Mouse (Mus musculus): ENCODE measurements around the gene Sash1. TPM values are rescaled to one million over a fixed set of nuclear protein-coding genes. Genes with fewer than 3 reads are reported as not detected.
A peak's percentile ranks its signal among the peaks of the same experiment; 100 is the strongest.

Gene Sash1
- polyA plus RNA-seq, 1 experiment from 2014 or later: 5.7 TPM

DNA sequence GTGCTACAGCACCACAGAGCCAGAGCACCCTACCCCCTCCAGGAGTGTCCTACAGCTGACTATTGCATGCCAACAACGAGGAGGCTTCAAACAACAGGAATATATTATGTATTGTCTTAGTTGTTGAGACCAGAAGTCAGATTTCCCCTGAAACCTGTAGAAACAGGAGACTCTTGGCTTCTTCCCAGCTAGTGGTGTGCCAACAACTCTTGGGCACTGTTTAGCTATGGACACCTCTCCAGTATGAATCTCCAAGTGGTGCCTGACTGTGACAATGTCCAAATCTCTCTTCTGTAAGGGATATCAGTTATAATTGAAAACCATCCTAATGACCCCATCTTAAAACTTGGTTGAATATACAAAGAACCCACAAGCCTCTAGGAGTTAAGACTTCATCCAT, 13.9 kb downstream of the Sash1 start:
- Histone ChIP-seq H3K36me3 (no peaks in the 10 kb centered on the region), H3K4me3 (replicated peaks) (no peak overlapping the region), H3K9me3 (no peaks in the 10 kb centered on the region), H3K4me1 (replicated peaks) (0 out of 2 replicates have a peak, but pooled peaks cover 8% of the 10 kb centered on the region), H3K4me2 (replicated peaks) (no peak overlapping the region), H3K27me3 (replicated peaks) (no peaks in the 10 kb centered on the region), H3K27ac (no peak overlapping the region), H3K9ac (no peak overlapping the region)
- 86% methylated on average over 1 of the region's 1 CpGs for WGBS
- ATAC-seq: no peak

DNA sequence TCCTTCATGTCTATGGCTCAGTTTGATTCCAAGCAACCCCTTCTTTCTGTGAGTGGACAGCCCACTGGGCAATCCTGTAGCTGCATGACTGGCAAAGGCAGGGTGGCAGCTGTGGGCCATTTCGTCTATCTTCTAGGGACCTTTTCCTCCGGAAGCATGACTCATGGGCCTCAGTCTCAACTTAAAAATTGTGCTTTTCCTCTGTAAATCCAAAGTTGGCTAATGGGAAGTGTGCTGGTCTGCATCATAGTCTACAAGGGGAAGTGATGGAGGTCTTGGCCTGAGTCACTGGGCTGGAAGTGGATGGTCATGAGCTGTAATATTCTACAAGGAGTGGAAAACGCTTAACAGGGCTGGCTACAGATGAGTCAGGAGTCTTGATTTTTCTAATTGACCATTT, 15.5 kb downstream of the Sash1 start:
- 88% methylated on average over 3 of the region's 3 CpGs for WGBS
- Histone ChIP-seq H3K27ac (no peak overlapping the region), H3K9ac (no peak overlapping the region), H3K4me3 (replicated peaks) (no peak overlapping the region), H3K27me3 (replicated peaks) (no peaks in the 10 kb centered on the region), H3K9me3 (no peaks in the 10 kb centered on the region), H3K36me3 (no peaks in the 10 kb centered on the region), H3K4me1 (replicated peaks) (0 out of 2 replicates have a peak, but pooled peaks cover 8% of the 10 kb centered on the region), H3K4me2 (replicated peaks) (no peak overlapping the region)
- no peak for ATAC-seq

DNA sequence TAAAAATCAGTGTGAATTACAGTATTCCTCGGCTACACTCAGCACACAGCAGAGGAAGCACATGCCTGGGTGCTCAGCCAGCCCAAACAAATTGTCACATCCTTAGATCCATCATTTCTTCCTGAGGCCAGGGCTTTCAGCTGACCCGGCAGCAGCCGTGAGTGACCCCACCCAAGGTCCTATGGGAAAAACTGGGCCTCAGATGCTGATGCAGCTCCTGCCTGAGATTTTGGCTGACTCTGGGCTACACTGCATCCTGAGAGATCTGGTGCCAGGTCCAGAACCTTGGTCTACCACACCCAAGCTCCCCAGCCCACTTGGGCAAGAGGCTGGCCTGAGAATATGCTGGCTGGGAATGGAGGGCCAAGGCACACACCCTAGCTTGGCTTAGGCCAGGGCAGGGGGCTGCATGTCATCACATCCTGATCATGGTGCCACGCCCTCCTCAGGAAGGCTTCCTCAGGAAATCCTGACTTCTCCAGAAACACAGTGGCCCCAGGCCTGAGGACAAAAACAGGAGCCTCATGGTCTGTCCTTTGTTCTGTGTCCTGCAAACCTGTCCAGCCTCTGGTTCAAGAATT, 19.7 kb downstream of the Sash1 start:
- Histone ChIP-seq H3K4me1 (replicated peaks) (no peaks in the 10 kb centered on the region), H3K27me3 (replicated peaks) (no peaks in the 10 kb centered on the region), H3K4me3 (replicated peaks) (no peak overlapping the region), H3K9ac (no peak overlapping the region), H3K36me3 (no peaks in the 10 kb centered on the region), H3K4me2 (replicated peaks) (no peak overlapping the region), H3K9me3 (no peaks in the 10 kb centered on the region), H3K27ac (0 out of 2 replicates have a peak overlapping the region, but pooled peaks have one; percentile 32)
- ATAC-seq: peak; percentile 43; the same call in 1 of the 2 replicates
- 59% methylated on average over 4 of the region's 4 CpGs for WGBS

DNA sequence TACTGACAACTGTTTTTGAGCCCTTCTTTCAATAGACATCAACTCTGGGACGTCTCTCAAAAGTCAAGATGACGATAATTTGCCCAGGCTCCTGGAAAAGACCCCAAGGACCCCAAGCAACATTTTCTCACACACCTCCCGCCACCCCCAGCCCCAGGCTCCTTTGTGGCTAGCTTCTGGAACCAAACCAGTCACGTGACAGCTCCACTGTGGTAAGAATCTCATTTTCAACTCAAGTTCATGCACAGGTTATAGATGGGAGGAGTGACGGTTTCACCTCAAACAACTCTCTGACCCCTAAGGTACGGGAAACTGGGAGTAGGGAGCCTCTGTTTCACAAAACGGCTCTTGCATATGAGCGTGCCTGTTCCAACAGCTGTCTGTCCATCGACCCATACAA, 25.2 kb downstream of the Sash1 start:
- no peak for ATAC-seq
- Histone ChIP-seq H3K27ac (no peak overlapping the region), H3K9me3 (no peaks in the 10 kb centered on the region), H3K4me3 (replicated peaks) (no peak overlapping the region), H3K36me3 (no peaks in the 10 kb centered on the region), H3K9ac (no peak overlapping the region), H3K4me1 (replicated peaks) (no peaks in the 10 kb centered on the region), H3K4me2 (replicated peaks) (no peak overlapping the region), H3K27me3 (replicated peaks) (no peaks in the 10 kb centered on the region)
- WGBS: 77% methylated on average over 9 of the region's 9 CpGs

DNA sequence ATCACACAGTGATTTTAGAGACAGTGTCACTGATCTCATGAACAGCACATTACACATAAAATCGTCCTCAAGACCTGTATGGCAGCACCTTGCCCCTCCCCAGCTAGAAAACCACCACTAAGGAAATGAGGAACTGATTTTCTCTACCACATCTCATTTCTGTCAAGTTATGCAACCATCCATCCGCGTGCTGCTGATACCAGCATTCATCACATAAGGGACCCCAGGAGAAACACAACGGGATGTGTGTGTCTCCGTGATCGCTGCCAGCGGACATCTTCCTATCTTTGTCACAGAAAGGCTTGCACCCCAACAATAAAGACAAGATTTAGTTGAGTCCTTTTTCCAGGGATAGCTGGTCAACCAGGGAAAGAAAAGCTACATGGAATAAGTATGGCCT, 27.2 kb downstream of the Sash1 start:
- Histone ChIP-seq H3K4me2 (replicated peaks) (no peak overlapping the region), H3K36me3 (no peaks in the 10 kb centered on the region), H3K9me3 (no peaks in the 10 kb centered on the region), H3K27ac (no peak overlapping the region), H3K4me1 (replicated peaks) (0 out of 2 replicates have a peak, but pooled peaks cover 2% of the 10 kb centered on the region), H3K27me3 (replicated peaks) (no peaks in the 10 kb centered on the region), H3K9ac (no peak overlapping the region), H3K4me3 (replicated peaks) (no peak overlapping the region)
- 89% methylated on average over 7 of the region's 7 CpGs for WGBS
- ATAC-seq: no peak

DNA sequence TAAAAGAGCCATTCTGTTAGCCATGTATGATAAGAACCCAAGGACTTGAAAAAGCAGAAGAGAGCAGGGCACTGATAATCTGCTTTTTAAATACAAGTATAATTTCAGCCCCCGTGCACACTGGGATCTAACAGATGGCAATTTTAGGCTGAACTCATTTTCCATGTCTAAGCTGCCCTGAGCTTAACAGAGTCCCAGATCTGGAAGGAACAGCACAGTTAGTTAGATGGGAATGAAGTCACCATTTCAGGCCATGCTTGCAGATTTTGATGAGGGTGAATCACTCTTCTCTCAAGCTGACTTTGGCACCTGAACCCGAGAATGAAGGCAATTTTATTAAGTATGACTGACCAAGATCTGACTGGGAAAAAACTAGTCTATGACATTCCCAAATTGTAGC, 28.9 kb downstream of the Sash1 start:
- H3K27me3 ChIP-seq (replicated peaks): no peaks in the 10 kb centered on the region
- H3K4me1 ChIP-seq (replicated peaks): 0 out of 2 replicates have a peak, but pooled peaks cover 2% of the 10 kb centered on the region
- H3K4me2 ChIP-seq (replicated peaks): no peak overlapping the region
- H3K4me3 ChIP-seq (replicated peaks): no peak overlapping the region
- no peaks in the 10 kb centered on the region for H3K36me3 ChIP-seq
- no peak overlapping the region for H3K9ac ChIP-seq
- no peaks in the 10 kb centered on the region for H3K9me3 ChIP-seq
- WGBS: 80% methylated on average over 2 of the region's 2 CpGs
- no peak for ATAC-seq
- no peak overlapping the region for H3K27ac ChIP-seq

DNA sequence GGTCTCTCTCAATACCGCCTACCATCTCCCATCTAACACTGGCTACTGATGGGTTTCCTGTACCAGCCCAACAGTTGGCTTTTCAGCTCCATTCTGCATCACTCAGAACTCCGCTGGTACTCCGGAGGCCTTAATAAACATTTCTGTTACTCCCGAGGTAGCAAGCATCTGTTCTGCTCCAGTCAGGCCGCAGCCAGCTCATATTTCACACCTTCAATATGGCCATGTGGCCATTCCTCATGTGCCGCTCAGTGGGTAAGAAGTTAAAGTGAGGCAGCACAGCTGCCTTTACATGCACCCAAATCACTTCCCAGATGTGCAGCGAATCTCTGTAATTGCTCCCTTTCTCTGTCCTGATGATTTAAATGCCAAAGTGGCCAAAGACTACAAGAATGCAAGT, 32.5 kb downstream of the Sash1 start:
- 59% methylated on average over 7 of the region's 7 CpGs for whole genome bisulfite sequencing
- Histone ChIP-seq H3K9me3 (no peaks in the 10 kb centered on the region), H3K4me2 (replicated peaks) (no peak overlapping the region), H3K4me1 (replicated peaks) (0 out of 2 replicates have a peak, but pooled peaks cover 2% of the 10 kb centered on the region), H3K36me3 (0 out of 2 replicates have a peak, but pooled peaks cover 2% of the 10 kb centered on the region), H3K4me3 (replicated peaks) (no peak overlapping the region), H3K27ac (no peak overlapping the region), H3K27me3 (replicated peaks) (no peaks in the 10 kb centered on the region), H3K9ac (no peak overlapping the region)
- ATAC-seq: no peak

DNA sequence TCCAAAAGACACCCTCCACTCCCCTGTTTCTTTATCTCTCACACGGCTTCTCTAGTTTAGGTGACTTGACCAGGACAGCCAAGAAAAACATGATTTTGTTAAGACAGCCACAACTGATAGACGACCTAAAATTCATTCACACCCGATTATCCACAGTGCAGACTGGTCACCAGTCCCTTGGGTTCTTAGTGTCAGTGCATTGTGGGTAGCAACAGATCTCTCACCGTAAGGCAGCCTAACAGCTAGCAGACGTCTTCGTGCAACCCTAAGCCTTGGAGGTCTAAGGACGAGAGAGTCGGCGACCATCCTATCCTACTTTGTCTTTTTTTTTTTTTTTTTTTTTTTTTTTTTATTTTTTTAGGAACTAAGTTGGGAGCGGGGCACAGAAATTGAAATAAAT, 34.2 kb downstream of the Sash1 start:
- H3K9me3 ChIP-seq: no peaks in the 10 kb centered on the region
- H3K4me3 ChIP-seq (replicated peaks): no peak overlapping the region
- H3K9ac ChIP-seq: no peak overlapping the region
- ATAC-seq: no peak
- H3K27me3 ChIP-seq (replicated peaks): no peaks in the 10 kb centered on the region
- H3K27ac ChIP-seq: no peak overlapping the region
- 0 out of 2 replicates have a peak, but pooled peaks cover 2% of the 10 kb centered on the region for H3K4me1 ChIP-seq (replicated peaks)
- H3K4me2 ChIP-seq (replicated peaks): no peak overlapping the region
- 88% methylated on average over 10 of the region's 10 CpGs for WGBS
- H3K36me3 ChIP-seq: 0 out of 2 replicates have a peak, but pooled peaks cover 2% of the 10 kb centered on the region

DNA sequence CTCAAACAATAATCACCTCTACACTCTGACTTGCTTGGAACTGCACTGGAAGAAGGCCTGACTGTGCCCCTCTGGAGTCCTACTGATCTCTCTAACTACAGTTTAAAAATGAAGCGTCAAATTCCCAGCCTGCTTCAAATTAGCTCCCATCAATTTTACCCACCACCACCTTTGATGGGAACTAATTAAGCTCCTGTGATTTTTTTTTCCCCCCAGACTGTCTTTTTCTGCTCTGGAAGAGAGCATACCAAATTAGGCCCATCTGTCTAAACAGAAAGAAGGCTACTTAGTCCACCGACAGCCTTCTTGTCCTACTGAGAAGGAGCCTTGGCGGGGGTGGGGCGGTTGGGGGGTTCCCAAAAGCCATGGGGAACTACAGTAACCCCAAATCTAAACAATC, 37.9 kb downstream of the Sash1 start:
- Histone ChIP-seq H3K4me2 (replicated peaks) (no peak overlapping the region), H3K9me3 (no peaks in the 10 kb centered on the region), H3K9ac (no peak overlapping the region), H3K4me1 (replicated peaks) (no peaks in the 10 kb centered on the region), H3K4me3 (replicated peaks) (no peak overlapping the region), H3K36me3 (0 out of 2 replicates have a peak, but pooled peaks cover 2% of the 10 kb centered on the region), H3K27ac (no peak overlapping the region), H3K27me3 (replicated peaks) (no peaks in the 10 kb centered on the region)
- no peak for ATAC-seq
- 85% methylated on average over 4 of the region's 4 CpGs for WGBS

DNA sequence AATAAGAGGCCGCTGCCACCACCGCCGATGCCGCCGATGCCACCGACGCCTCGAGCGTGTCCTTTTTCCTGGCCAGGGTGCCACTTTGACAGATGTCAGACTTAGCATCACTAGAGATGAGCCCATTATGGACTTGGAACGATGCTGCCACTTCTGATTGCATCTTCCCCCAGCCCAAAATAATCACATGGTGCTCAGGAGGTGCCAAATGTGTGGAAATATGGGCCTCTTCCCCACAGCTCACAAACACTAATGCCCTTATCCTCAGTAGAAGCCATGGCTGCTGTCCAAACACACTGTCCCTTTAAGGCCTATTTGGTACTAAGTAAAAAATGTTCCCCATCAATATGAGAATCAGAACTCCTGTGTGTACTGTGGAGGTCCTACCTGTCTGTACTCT, 39.6 kb downstream of the Sash1 start:
- Histone ChIP-seq H3K9ac (no peak overlapping the region), H3K27ac (no peak overlapping the region), H3K4me1 (replicated peaks) (no peaks in the 10 kb centered on the region), H3K27me3 (replicated peaks) (no peaks in the 10 kb centered on the region), H3K36me3 (0 out of 2 replicates have a peak, but pooled peaks cover 2% of the 10 kb centered on the region), H3K4me3 (replicated peaks) (no peak overlapping the region), H3K9me3 (no peaks in the 10 kb centered on the region), H3K4me2 (replicated peaks) (no peak overlapping the region)
- WGBS: 96% methylated on average over 10 of the region's 10 CpGs
- no peak for ATAC-seq

DNA sequence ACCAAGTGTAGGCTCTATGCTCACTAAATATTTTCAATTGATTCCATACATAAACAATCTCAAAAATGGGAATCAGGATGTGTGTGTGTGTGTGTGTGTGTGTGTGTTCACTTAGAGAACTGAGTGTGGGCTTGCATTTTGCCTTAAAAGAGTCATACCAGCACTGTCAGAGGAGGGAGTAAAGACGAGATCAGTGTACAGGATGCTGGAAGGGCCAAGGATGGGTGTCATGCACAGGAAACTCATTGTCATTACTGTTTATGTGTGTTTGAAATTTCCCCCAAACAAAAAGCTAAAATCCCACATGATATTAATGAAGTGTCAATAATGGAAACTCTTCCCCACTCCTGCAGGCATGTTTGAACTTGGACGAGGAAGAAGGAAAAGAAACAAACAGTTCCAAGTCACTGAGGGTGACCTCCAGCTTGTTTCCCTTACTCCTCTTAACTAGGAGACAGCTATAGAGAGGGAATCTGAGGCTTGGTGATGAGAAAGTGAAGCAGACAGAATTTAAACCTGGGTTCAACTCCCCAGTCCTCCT, 40.6 kb downstream of the Sash1 start:
- no peak for ATAC-seq
- Histone ChIP-seq H3K4me3 (replicated peaks) (no peak overlapping the region), H3K9me3 (no peaks in the 10 kb centered on the region), H3K9ac (no peak overlapping the region), H3K36me3 (0 out of 2 replicates have a peak, but pooled peaks cover 2% of the 10 kb centered on the region), H3K4me2 (replicated peaks) (no peak overlapping the region), H3K27ac (no peak overlapping the region), H3K27me3 (replicated peaks) (no peaks in the 10 kb centered on the region), H3K4me1 (replicated peaks) (no peaks in the 10 kb centered on the region)
- WGBS: 60% methylated on average over 2 of the region's 2 CpGs

DNA sequence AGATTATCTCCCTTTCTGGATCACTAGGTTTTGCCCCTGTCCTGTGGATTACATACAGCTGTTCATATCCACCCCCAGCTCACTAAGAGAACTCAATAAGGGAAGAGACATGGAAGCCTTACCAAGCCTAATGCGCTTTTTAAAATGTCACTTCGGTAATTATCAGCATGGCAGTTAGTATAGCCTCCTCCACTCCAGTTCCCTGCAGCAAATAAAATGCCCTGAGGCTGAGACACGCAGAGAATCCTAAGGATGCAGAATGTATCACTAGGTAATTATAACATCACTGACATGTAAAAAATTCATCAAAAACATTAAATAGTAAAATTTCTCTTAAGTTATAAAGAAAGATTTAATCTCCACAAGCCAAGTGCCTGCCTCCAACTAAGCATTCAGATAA, 45.9 kb downstream of the Sash1 start:
- H3K9ac ChIP-seq: no peak overlapping the region
- H3K4me2 ChIP-seq (replicated peaks): no peak overlapping the region
- no peak for ATAC-seq
- H3K36me3 ChIP-seq: no peaks in the 10 kb centered on the region
- H3K9me3 ChIP-seq: no peaks in the 10 kb centered on the region
- 88% methylated on average over 3 of the region's 3 CpGs for WGBS
- no peaks in the 10 kb centered on the region for H3K4me1 ChIP-seq (replicated peaks)
- no peaks in the 10 kb centered on the region for H3K27me3 ChIP-seq (replicated peaks)
- no peak overlapping the region for H3K4me3 ChIP-seq (replicated peaks)
- no peak overlapping the region for H3K27ac ChIP-seq

DNA sequence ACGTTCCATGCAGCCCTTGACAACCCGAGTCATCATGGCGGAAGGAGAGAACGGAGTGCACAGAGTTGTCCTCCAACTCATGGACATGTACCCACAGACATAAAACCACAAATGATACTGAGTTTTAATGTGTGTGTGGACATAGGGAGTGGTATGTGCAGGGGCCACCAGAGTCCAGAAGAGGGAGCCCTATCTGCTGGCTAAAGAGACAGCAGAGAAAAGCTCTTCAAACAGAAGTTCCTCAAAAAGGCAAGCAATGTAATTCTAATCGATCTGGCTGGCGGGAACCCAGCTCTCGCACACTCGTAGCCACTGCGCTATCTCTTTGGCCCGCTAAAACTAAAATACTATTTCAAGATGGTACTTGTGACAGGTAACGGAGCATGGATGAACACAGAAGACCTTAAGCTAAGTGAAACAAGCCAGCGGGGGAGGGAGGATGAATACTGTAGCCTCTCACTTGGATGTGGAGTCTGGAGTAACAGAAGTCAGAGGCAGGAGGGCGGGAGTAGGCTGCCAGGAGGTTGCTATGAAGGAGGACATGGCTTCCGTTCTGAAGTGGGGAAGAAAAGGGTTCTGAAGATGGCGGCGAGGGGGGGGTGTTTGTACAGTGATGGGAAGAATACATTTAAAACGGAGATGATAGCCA, 51.9 kb downstream of the Sash1 start:
- Histone ChIP-seq H3K27ac (no peak overlapping the region), H3K4me2 (replicated peaks) (no peak overlapping the region), H3K4me1 (replicated peaks) (no peaks in the 10 kb centered on the region), H3K4me3 (replicated peaks) (no peak overlapping the region), H3K36me3 (no peaks in the 10 kb centered on the region), H3K27me3 (replicated peaks) (no peaks in the 10 kb centered on the region), H3K9ac (no peak overlapping the region), H3K9me3 (no peaks in the 10 kb centered on the region)
- ATAC-seq: no peak
- WGBS: 90% methylated on average over 17 of the region's 17 CpGs

Measured in intestine, embryonic 15.5 days (tissue).